Mouse (Mus musculus) ovary, postnatal 14 days (tissue): ENCODE measurements around the gene Hapln1.

ENCODE experiments used
- DNase-seq: peaks from one replicate; pipeline ENCODE4 v3.0.0; 2022; ENCODE audit warnings: low spot score

The Hapln1 gene

GRCm38 (mm10) chr13:89600466-89600865 lies 60.9 kb downstream of the Hapln1 start:
- no peak for DNase-seq

GRCm38 (mm10) chr13:89603336-89603735 lies 63.7 kb downstream of the Hapln1 start:
- no peak for DNase-seq

GRCm38 (mm10) chr13:89607399-89607798 lies 67.8 kb downstream of the Hapln1 start:
- no peak for DNase-seq

GRCm38 (mm10) chr13:89619064-89619463 lies 79.5 kb downstream of the Hapln1 start:
- DNase-seq: no peak

GRCm38 (mm10) chr13:89634137-89634683 lies 94.6 kb downstream of the Hapln1 start:
- peak; percentile 26 for DNase-seq

DNA sequence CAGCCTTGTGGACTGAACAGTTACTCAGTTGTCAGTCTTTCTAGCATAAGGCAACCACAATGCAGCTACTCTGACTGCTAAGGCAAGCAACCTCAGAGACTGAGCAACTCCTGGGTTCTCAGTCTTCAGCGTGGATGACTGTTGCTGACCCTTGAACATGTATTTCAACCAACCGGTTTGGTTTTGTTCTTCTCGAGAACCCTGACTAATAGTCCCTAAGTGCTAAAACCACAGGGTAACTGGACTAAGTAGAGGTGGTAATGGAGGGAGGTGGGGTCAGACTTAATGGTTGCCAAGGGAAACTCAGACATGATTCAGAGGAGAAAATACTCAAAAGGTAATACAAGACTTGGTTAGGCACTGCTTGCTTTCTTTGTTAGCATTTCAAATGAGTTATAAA lies 97.4 kb downstream of the Hapln1 start:
- DNase-seq: no peak

GRCm38 (mm10) chr13:89645589-89645988 lies 106.0 kb downstream of the Hapln1 start:
- no peak for DNase-seq

GRCm38 (mm10) chr13:89652773-89653172 lies 113.2 kb downstream of the Hapln1 start:
- no peak for DNase-seq

- DNase-seq: no peak
Observed at GRCm38 (mm10) chr13:89653279-89653678, 113.7 kb downstream of the Hapln1 start.

GRCm38 (mm10) chr13:89657046-89657445 lies 117.5 kb downstream of the Hapln1 start:
- DNase-seq: no peak
